Mouse (Mus musculus) T-helper 2 cell (primary cell): Measurements from ENCODE around the gene Arid3b.

Experiments
- in situ Hi-C: fragments of 300-600 bp; cut with MboI, MseI; formaldehyde crosslinking; loops from one replicate; pipeline ENCODE4 v1.15.1; 2025; ENCODE audit warnings: high pct_unique_total_duplicates

Arid3b gene

DNA sequence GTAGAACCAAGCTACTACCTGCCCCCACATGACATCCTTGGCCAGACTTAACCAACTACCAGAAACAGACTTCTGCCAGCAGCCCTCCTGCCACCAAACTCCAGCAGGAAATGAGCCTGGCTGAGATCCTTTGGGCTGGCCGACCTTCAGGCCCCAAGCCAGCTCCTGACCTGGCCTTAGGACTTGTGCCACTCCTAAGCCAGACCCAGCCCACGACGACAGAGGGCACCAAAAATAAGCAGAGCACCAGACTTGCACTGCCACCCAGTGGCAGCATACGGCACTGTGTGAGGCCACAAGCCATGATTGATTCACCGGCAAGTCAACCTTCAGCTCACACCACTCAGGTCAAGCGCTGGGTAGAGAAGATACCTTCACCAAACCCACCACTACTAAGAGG is 77.3 kb downstream of the Arid3b start:
- in situ Hi-C loops = no loop called here

DNA sequence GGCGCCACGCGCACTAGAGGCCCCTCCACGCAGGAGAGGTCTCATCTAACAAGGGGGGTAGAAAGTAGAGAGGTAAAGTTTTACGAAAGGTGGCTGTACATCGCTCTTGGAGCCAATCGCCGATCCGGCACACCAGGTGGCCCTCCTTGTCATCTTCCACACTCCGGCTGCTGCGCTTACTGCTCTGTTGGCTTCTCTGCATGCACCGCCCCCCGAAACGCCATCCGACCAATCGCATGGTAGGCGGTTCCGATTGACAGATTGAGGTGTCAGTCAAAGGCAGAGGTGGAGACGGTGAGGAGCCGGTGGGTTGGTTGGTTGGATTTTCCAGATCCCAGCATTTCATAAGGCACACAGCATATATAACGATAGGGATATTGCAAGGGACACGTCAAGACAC is 78.1 kb downstream of the Arid3b start:
- in situ Hi-C loops = no loop called here

DNA sequence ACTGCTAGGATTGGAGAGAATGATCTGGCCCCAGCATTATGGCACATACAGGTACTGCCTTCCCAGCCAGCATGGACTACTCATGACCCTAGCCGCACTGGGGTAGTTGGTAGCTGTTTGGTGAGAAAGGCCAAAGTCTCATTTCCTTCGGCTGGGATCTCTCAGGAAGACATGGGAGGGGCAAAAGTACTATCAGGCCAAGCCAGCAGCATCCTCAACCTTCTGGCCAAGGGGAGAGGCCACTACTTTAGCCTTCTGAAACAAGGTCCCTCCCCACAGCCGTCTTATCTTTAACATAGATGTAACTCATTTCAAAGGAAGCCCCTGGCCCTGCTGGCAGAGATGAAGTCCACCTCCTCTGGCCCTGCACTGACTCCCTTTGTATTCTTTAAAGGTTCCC is 79.0 kb downstream of the Arid3b start:
- in situ Hi-C loops = no loop called here

DNA sequence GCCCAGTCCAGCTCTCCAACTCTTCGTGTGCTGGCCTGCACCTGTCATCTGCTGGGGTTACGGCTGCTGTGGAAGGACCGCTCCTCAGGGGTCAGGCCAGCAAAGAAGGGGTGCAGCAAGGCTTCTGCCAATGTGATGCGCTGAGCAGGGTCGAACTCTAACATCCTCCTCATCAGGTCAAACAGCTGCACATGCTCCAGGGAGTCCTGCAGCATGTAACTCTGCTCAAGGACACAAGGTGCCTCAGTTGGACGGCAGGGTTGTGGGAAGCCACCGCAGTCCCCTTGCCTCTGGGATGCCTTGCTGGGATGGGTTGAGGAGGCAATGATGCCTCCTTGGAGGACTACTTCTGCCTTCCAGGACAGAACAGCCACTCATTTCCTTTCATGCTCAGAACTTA is 85.7 kb downstream of the Arid3b start:
- in situ Hi-C loops = loop anchor here (5.0 kb wide), 1 partner anchor 94 kb away; no protein-coding TSS in a partner anchor

DNA sequence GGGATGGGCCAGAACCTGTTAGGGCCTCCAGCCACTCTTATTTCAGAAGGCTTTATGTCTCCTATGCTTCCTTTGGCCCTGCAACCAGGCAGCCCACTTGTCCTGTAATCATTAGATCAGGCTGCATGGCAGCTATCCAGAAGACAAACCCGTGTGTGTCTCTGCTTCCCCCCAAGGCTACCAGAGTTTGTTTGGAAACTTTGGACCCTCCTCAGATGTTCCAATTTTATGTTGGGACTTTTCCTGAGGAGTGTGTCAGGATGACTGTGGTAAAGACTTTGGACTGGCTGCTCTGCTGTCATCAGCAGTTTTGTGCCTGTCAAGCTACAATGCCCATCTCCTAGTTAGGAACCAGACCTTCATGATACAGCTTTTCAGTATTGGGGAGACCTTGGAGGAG is 87.8 kb downstream of the Arid3b start:
- in situ Hi-C loops = no loop called here

DNA sequence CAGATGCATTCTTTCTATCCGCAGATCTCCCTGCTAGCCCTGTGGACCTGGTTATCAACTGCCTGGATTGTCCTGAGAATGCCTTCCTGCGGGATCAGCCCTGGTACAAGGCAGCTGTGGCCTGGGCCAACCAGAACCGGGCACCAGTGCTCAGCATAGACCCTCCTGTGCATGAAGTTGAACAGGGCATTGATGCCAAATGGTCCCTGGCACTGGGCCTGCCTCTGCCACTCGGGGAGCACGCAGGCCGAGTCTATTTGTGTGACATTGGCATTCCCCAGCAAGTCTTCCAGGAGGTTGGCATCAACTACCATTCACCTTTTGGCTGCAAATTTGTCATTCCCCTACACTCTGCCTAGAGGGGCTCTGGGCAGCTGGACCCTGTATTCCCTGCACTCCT is 88.5 kb downstream of the Arid3b start:
- in situ Hi-C loops = no loop called here

DNA sequence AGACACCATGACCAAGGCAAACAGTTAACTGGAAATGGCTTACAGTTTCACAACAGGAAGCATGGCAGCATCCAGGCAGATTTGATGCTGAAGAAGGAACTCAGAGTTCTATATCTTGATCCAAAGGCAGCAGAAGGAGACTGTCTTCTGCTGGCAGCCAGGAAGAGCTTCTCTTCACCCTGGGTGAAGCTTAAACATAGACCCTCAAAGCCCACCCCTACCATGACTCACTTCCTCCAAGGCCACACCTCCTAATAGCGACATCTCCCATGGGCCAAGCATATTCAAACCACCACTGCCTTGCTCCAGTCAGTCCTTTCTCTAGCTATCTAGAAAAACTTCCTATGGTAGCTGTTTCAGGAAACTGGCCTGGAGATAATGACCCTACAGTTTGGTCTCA is 89.5 kb downstream of the Arid3b start:
- in situ Hi-C loops = no loop called here

DNA sequence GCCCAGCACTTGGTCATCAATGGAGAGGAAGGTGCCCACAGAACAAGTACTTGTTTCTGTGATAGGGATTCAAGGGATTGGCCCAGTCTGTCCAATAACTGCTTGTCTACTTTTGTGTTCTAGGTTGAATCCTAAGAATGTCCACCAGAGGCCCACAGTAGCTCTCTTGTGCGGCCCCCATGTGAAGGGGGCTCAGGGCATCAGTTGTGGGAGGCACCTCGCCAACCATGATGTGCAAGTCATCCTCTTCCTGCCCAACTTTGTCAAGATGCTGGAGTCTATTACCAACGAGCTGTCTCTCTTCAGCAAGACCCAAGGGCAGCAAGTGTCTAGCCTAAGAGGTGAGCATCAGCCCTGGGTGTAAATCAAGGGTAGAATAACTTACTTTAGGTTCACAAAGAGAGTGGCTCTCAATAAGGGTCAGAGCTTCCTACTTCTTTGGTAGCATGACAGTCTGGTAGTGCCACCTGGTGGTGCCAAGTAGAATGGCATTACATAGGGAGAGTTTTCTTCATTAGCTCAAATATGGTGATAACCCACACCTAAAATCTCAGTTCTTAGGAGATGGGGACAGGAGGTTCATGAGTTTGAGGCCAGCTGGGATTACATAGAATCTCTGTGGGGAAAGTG is 92.0 kb downstream of the Arid3b start:
- in situ Hi-C loops = no loop called here
